Mouse (Mus musculus) liver, postnatal 0 days (tissue): Measurements from ENCODE around the gene Prtn3.

Source experiments
- CTCF ChIP-seq: sonication (generic); IDR thresholded peaks from 2 replicates; pipeline ENCODE4 v1.5.1; 2016; ENCODE audit warnings: antibody characterized with exemption, low read depth
- EP300 ChIP-seq: IDR thresholded peaks from 2 replicates; pipeline ENCODE4 v1.6.1; 2016; ENCODE audit warnings: antibody characterized with exemption, low read depth, mild to moderate bottlenecking

DNA sequence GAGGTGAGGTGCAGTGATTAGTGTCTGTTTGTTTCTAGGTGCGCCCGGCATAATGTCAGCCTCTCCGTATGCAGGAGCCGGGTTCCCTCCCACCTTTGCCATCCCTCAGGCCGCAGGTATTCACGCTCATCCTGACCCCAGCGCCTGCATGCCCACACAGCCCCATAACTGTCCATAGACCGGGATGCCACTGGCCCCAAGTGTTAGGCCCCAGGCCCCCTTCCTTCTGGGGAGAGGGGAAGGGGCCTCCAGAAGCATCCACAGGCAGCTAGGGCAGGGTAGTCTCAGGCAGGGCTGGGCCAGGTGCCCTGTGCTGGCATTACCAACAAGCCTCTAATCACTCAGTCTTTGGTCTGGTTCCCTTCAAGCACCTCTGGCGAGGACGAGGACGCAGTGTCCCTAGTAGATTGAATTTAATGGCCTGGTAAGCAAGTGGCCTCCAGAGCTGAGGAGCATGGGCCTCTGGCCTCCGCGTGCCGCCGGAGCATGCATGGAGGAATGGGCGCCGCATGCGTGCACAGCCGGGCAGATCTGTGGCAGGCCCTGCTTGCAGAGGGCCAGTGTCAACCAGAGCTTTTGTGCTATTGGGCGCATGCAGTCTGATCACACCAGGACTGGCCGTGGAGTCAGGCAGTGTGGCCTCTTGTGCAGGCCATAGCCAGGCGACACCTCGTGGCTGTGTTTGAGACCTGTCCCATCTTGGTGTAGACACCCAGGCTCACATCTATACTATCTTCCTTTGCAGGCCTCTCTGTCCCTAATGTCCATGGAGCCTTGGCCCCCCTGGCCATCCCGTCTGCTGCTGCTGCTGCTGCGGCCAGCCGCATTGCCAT, 14.0 kb upstream of the Prtn3 start:
- TF ChIP-seq CTCF, result no peak
- TF ChIP-seq EP300, result no peak
